Mouse (Mus musculus): ENCODE measurements around the gene Fbf1. TPM values are rescaled to one million over a fixed set of nuclear protein-coding genes. Genes with fewer than 3 reads are reported as not detected.

The Fbf1 gene
- polyA plus RNA-seq, 1 experiment from 2014 or later = 35.9 TPM

- peak within 1 kb of the TSS; percentile 90 for H3K27ac ChIP-seq
- H3K9me3 ChIP-seq = no peaks in the 10 kb centered on the region
- peak within 1 kb of the TSS; percentile 56 for H3K4me3 ChIP-seq
- ATAC-seq (ENCODE audit: borderline replicate concordance, extremely low read depth, low FRiP score, low TSS enrichment) = peak; percentile 98
- peak within 1 kb of the TSS; percentile 65 for H3K9ac ChIP-seq
- WGBS = under 1% methylated on average over 62 of the region's 62 CpGs
- no peaks in the 10 kb centered on the region for H3K27me3 ChIP-seq
- H3K36me3 ChIP-seq = peaks cover 5% of the 10 kb centered on the region; the same call in 1 of the 2 replicates
- H3K4me1 ChIP-seq = peaks cover 15% of the 10 kb centered on the region
- H3K4me2 ChIP-seq = peak within 1 kb of the TSS; percentile 75
These were observed 30.9 kb upstream of the Fbf1 start, which contains the start of the genes Ten1 and Acox1 for GRCm38 (mm10) chr11:116198639-116199531. Ten1 (plus strand) TSS chr11:116198855. Acox1 (minus strand) TSS chr11:116199045.

- Histone ChIP-seq H3K27ac (peak overlapping the region; percentile 90), H3K4me3 (peak overlapping the region; percentile 56), H3K9ac (peak overlapping the region; percentile 65), H3K27me3 (no peaks in the 10 kb centered on the region), H3K9me3 (no peaks in the 10 kb centered on the region), H3K4me2 (peak overlapping the region; percentile 75), H3K4me1 (peaks cover 15% of the 10 kb centered on the region), H3K36me3 (peaks cover 5% of the 10 kb centered on the region; the same call in 1 of the 2 replicates)
- ATAC-seq (ENCODE audit: borderline replicate concordance, extremely low read depth, low FRiP score, low TSS enrichment) = no peak
- 16% methylated on average over 13 of the region's 13 CpGs for WGBS
These were observed 30.2 kb upstream of the Fbf1 start for GRCm38 (mm10) chr11:116198132-116198531.

- H3K9ac ChIP-seq = no peak overlapping the region
- H3K4me3 ChIP-seq = no peak overlapping the region; the same call in 1 of the 2 replicates
- peaks cover 15% of the 10 kb centered on the region for H3K4me1 ChIP-seq
- H3K36me3 ChIP-seq = peaks cover 5% of the 10 kb centered on the region; the same call in 1 of the 2 replicates
- no peak overlapping the region for H3K27ac ChIP-seq
- no peaks in the 10 kb centered on the region for H3K9me3 ChIP-seq
- no peak for ATAC-seq (ENCODE audit: borderline replicate concordance, extremely low read depth, low FRiP score, low TSS enrichment)
- peak overlapping the region; percentile 75; the same call in 1 of the 2 replicates for H3K4me2 ChIP-seq
- no peaks in the 10 kb centered on the region for H3K27me3 ChIP-seq
- WGBS = 86% methylated on average over 6 of the region's 6 CpGs
These were observed 29.6 kb upstream of the Fbf1 start for GRCm38 (mm10) chr11:116197584-116197906.

- peaks cover 15% of the 10 kb centered on the region for H3K4me1 ChIP-seq
- no peak overlapping the region for H3K9ac ChIP-seq
- H3K27ac ChIP-seq = no peak overlapping the region
- H3K9me3 ChIP-seq = no peaks in the 10 kb centered on the region
- ATAC-seq (ENCODE audit: borderline replicate concordance, extremely low read depth, low FRiP score, low TSS enrichment) = no peak
- no peak overlapping the region; the same call in 1 of the 2 replicates for H3K4me3 ChIP-seq
- no peak overlapping the region for H3K4me2 ChIP-seq
- peaks cover 5% of the 10 kb centered on the region; the same call in 1 of the 2 replicates for H3K36me3 ChIP-seq
- H3K27me3 ChIP-seq = no peaks in the 10 kb centered on the region
- WGBS = 90% methylated on average over 18 of the region's 18 CpGs
These were observed 29.1 kb upstream of the Fbf1 start for GRCm38 (mm10) chr11:116196866-116197583.

- ATAC-seq (ENCODE audit: borderline replicate concordance, extremely low read depth, low FRiP score, low TSS enrichment) = no peak
- WGBS = 77% methylated on average over 3 of the region's 3 CpGs
- H3K4me2 ChIP-seq = no peak overlapping the region
- no peak overlapping the region for H3K4me3 ChIP-seq
- H3K9ac ChIP-seq = no peak overlapping the region
- no peaks in the 10 kb centered on the region for H3K9me3 ChIP-seq
- peaks cover 15% of the 10 kb centered on the region for H3K4me1 ChIP-seq
- H3K36me3 ChIP-seq = peaks cover 5% of the 10 kb centered on the region
- H3K27ac ChIP-seq = no peak overlapping the region
- no peaks in the 10 kb centered on the region for H3K27me3 ChIP-seq
These were observed 28.4 kb upstream of the Fbf1 start for GRCm38 (mm10) chr11:116196336-116196735.

- Histone ChIP-seq H3K27ac (no peak overlapping the region), H3K27me3 (no peaks in the 10 kb centered on the region), H3K4me1 (peaks cover 15% of the 10 kb centered on the region), H3K4me2 (no peak overlapping the region), H3K4me3 (no peak overlapping the region), H3K9ac (no peak overlapping the region), H3K9me3 (no peaks in the 10 kb centered on the region), H3K36me3 (peaks cover 5% of the 10 kb centered on the region)
- ATAC-seq (ENCODE audit: borderline replicate concordance, extremely low read depth, low FRiP score, low TSS enrichment) = no peak
- WGBS = 63% methylated on average over 5 of the region's 5 CpGs
These were observed 27.3 kb upstream of the Fbf1 start for GRCm38 (mm10) chr11:116195252-116195651.

- Histone ChIP-seq H3K4me2 (no peak overlapping the region), H3K36me3 (peaks cover 5% of the 10 kb centered on the region), H3K4me1 (peaks cover 13% of the 10 kb centered on the region), H3K9ac (no peak overlapping the region), H3K27me3 (no peaks in the 10 kb centered on the region), H3K9me3 (no peaks in the 10 kb centered on the region), H3K4me3 (no peak overlapping the region), H3K27ac (no peak overlapping the region)
- 88% methylated on average over 8 of the region's 8 CpGs for WGBS
- no peak for ATAC-seq (ENCODE audit: borderline replicate concordance, extremely low read depth, low FRiP score, low TSS enrichment)
These were observed 26.7 kb upstream of the Fbf1 start for GRCm38 (mm10) chr11:116194619-116195018.

- WGBS = 62% methylated on average over 11 of the region's 11 CpGs
- no peaks in the 10 kb centered on the region for H3K27me3 ChIP-seq
- no peak overlapping the region for H3K9ac ChIP-seq
- 0 out of 2 replicates have a peak overlapping the region, but pooled peaks have one; percentile 5 for H3K27ac ChIP-seq
- peaks cover 17% of the 10 kb centered on the region for H3K36me3 ChIP-seq
- H3K4me1 ChIP-seq = 0 out of 2 replicates have a peak, but pooled peaks cover 4% of the 10 kb centered on the region
- no peaks in the 10 kb centered on the region for H3K9me3 ChIP-seq
- H3K4me3 ChIP-seq = no peak overlapping the region
- no peak overlapping the region for H3K4me2 ChIP-seq
- ATAC-seq (ENCODE audit: borderline replicate concordance, extremely low read depth, low FRiP score, low TSS enrichment) = no peak
These were observed 19.4 kb upstream of the Fbf1 start for GRCm38 (mm10) chr11:116187226-116187930.

GRCm38 (mm10) chr11:116186360-116186759 lies 18.4 kb upstream of the Fbf1 start:
- H3K9me3 ChIP-seq = no peaks in the 10 kb centered on the region
- H3K9ac ChIP-seq = no peak overlapping the region
- no peak overlapping the region for H3K27ac ChIP-seq
- H3K27me3 ChIP-seq = no peaks in the 10 kb centered on the region
- H3K4me3 ChIP-seq = no peak overlapping the region
- 86% methylated on average over 11 of the region's 11 CpGs for WGBS
- 0 out of 2 replicates have a peak, but pooled peaks cover 4% of the 10 kb centered on the region for H3K4me1 ChIP-seq
- no peak for ATAC-seq (ENCODE audit: borderline replicate concordance, extremely low read depth, low FRiP score, low TSS enrichment)
- H3K4me2 ChIP-seq = no peak overlapping the region
- H3K36me3 ChIP-seq = peaks cover 17% of the 10 kb centered on the region

GRCm38 (mm10) chr11:116185836-116186235 lies 17.9 kb upstream of the Fbf1 start:
- ATAC-seq (ENCODE audit: borderline replicate concordance, extremely low read depth, low FRiP score, low TSS enrichment) = no peak
- Histone ChIP-seq H3K9me3 (no peaks in the 10 kb centered on the region), H3K4me1 (0 out of 2 replicates have a peak, but pooled peaks cover 4% of the 10 kb centered on the region), H3K4me2 (no peak overlapping the region), H3K36me3 (peaks cover 18% of the 10 kb centered on the region), H3K9ac (no peak overlapping the region), H3K27me3 (no peaks in the 10 kb centered on the region), H3K4me3 (no peak overlapping the region), H3K27ac (no peak overlapping the region)
- 92% methylated on average over 3 of the region's 3 CpGs for WGBS

- H3K9me3 ChIP-seq = no peaks in the 10 kb centered on the region
- no peak overlapping the region for H3K9ac ChIP-seq
- H3K4me2 ChIP-seq = no peak overlapping the region
- no peak for ATAC-seq (ENCODE audit: borderline replicate concordance, extremely low read depth, low FRiP score, low TSS enrichment)
- WGBS = 85% methylated on average over 20 of the region's 20 CpGs
- H3K36me3 ChIP-seq = peaks cover 52% of the 10 kb centered on the region
- no peak overlapping the region for H3K4me3 ChIP-seq
- no peak overlapping the region for H3K27ac ChIP-seq
- H3K27me3 ChIP-seq = no peaks in the 10 kb centered on the region
- H3K4me1 ChIP-seq = no peaks in the 10 kb centered on the region
These were observed 10.6 kb upstream of the Fbf1 start for GRCm38 (mm10) chr11:116178411-116179121.

Measured in lung, embryonic 15.5 days (tissue).